ENCODE assay signal across 8 mouse cellular contexts in the genomic region with DNA sequence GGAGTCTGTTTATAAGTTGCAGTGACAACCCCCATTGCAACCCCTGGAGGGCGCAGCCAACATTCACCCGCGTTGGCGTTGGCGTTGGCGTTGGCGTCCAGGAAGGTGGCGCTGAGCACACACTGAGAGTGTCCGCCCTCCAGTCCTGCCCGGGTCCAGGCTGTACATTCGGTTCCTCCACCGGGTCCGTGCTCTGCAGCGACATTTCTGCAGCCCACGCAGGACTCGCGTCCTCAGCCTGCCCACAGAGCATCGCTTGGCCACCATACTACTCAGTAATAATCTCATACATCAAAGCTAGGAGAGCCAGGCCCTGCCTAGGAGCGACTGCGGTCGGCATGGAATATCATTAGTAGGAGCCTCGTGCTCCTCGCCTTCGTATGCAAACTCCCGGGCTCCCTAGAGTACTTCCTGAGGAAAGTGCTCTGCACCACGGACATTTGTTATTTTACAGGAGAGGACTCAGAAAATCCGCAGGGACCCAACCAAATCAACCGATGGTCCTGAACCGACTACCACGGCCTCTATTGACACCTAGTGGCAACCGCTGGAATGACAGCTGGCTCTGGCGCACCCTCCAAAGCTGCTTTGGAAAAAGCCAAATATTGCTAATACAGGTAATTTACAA. TPM values are rescaled to one million over a fixed set of nuclear protein-coding genes. Genes with fewer than 3 reads are reported as not detected.
A peak's percentile ranks its signal among the peaks of the same experiment; 100 is the strongest.
DNase-seq lines count a peak whose midpoint lies in the region; ATAC-seq and TF ChIP-seq lines count a peak whose summit lies in the region.

No protein-coding gene starts in this region.

- ATAC-seq in forebrain, embryonic 14.5 days, result peak; percentile 91
- peak; percentile 93 for ATAC-seq in lung, embryonic 14.5 days (ENCODE audit: insufficient read depth)
- ATAC-seq in neutrophil, adult 5-6 weeks (ENCODE audit: extremely low read depth, insufficient number of reproducible peaks, low FRiP score, poor library complexity, severe bottlenecking), result peak; percentile 55; the same call in 1 of the 2 replicates

- peak overlapping the region; percentile 11; the same call in 1 of the 2 replicates for H3K27ac ChIP-seq in forebrain, embryonic 14.5 days (ENCODE audit: low read depth, low read length)
- peak overlapping the region; percentile 76 for H3K27ac ChIP-seq in lung, embryonic 14.5 days (ENCODE audit: low read depth)

- no peaks in the 10 kb centered on the region for H3K9me3 ChIP-seq in forebrain, embryonic 14.5 days (replicated peaks; ENCODE audit: control insufficient read depth, low read length)
- no peaks in the 10 kb centered on the region for H3K9me3 ChIP-seq in lung, embryonic 14.5 days (ENCODE audit: low read depth, low read length)

- H3K4me1 ChIP-seq in forebrain, embryonic 14.5 days (ENCODE audit: control insufficient read depth, insufficient read depth, low read length), result no peaks in the 10 kb centered on the region
- 0 out of 2 replicates have a peak, but pooled peaks cover 3% of the 10 kb centered on the region for H3K4me1 ChIP-seq in lung, embryonic 14.5 days (ENCODE audit: insufficient read depth)

- peak overlapping the region; percentile 62 for H3K9ac ChIP-seq in forebrain, embryonic 14.5 days (ENCODE audit: low read length)
- H3K9ac ChIP-seq in lung, embryonic 14.5 days, result peak overlapping the region; percentile 41

- WGBS in forebrain, embryonic 14.5 days, result under 1% methylated on average over 32 of the region's 32 CpGs
- WGBS in lung, embryonic 14.5 days, result under 1% methylated on average over 32 of the region's 32 CpGs

- peak overlapping the region; percentile 43 for H3K4me3 ChIP-seq in forebrain, embryonic 14.5 days (ENCODE audit: low read depth, low read length)
- peak overlapping the region; percentile 45 for H3K4me3 ChIP-seq in lung, embryonic 14.5 days (ENCODE audit: low read depth, low read length)

- H3K4me2 ChIP-seq in forebrain, embryonic 14.5 days (ENCODE audit: low read length), result peak overlapping the region; percentile 64
- peak overlapping the region; percentile 89 for H3K4me2 ChIP-seq in lung, embryonic 14.5 days

- DNase-seq in Muller cell, postnatal 12 days (ENCODE audit: inconsistent ontology term), result peak; percentile 67
- DNase-seq in cerebellum, adult 11 months, result peak; percentile 71
- DNase-seq in forebrain, embryonic 14.5 days (ENCODE audit: low spot score), result peak; percentile 88
- DNase-seq in heart, postnatal 14 days, result peak; percentile 76 to 87
- DNase-seq in layer of hippocampus, adult 18-20 months (ENCODE audit: low spot score in 2 of 2), result peak; percentile 56 to 84
- peak; percentile 93 for DNase-seq in lung, embryonic 14.5 days
- DNase-seq in thymus, postnatal 36 days, result peak; percentile 62 to 74

- no peaks in the 10 kb centered on the region for H3K27me3 ChIP-seq in forebrain, embryonic 14.5 days (replicated peaks; ENCODE audit: control insufficient read depth, insufficient read depth, low read length)
- H3K27me3 ChIP-seq in lung, embryonic 14.5 days (ENCODE audit: insufficient read depth, low read length), result no peaks in the 10 kb centered on the region

- H3K36me3 ChIP-seq in forebrain, embryonic 14.5 days (ENCODE audit: control insufficient read depth, insufficient read depth, low read length), result no peaks in the 10 kb centered on the region
- no peaks in the 10 kb centered on the region for H3K36me3 ChIP-seq in lung, embryonic 14.5 days (ENCODE audit: insufficient read depth)

- intact Hi-C loops in heart, postnatal 14 days (cut with DNase I), result loop anchor here (2.0 to 5.0 kb wide), 2 partner anchors 44 to 599 kb away; no protein-coding TSS in a partner anchor

- TF ChIP-seq CTCF in lung, embryonic 14.5 days (IDR thresholded peaks at IDR 0.05; ENCODE audit: low read depth), result peak; percentile 94

RNA-seq across cellular contexts. Expression of a gene that starts 40.4 kb away (rescaled TPM):
- 0.50 and 0.79 TPM in 2 replicates for polyA plus RNA-seq in forebrain, embryonic 14.5 days (2014; fragmentation: Nextera tagmentation; extraction: Ambion mirVana)
- total RNA-seq in heart, postnatal 14 days (2021), result 1 to 10 TPM; 1.2 to 1.6 TPM
- 1 to 10 TPM; 3.9 to 4.2 TPM for total RNA-seq in layer of hippocampus, adult 18-20 months (2021)
- 1.6 and 2.2 TPM in 2 replicates for polyA plus RNA-seq in lung, embryonic 14.5 days (2014; fragmentation: Nextera tagmentation; extraction: Ambion mirVana)
- 1.1 and 2.0 TPM in 2 replicates for total RNA-seq in neutrophil, adult 5-6 weeks (2017)

Comparison
In these comparisons a context has a peak if more than half of its experiments do, and no peak if none do; other contexts are left out.
1. Peak in every context shown above with its lines: DNase-seq, ATAC-seq, H3K4me3 ChIP-seq and H3K27ac ChIP-seq.